Mouse (Mus musculus) left cerebral cortex, postnatal 25 days (tissue): Measurements from ENCODE around the gene P3h3. TPM values are rescaled to one million over a fixed set of nuclear protein-coding genes. Genes with fewer than 3 reads are reported as not detected.
"Not testable (repeated sequence)": the region's sequence is repeated elsewhere in the genome, so short reads cannot be mapped to it uniquely, and the experiment has no call there.

ENCODE experiments used
- DNase-seq, 2 experiments: peaks; one replicate each; pipeline ENCODE4 v3.0.0; 2022; ENCODE audit warnings: low spot score in 2 of 2, mixed read lengths in 1 of 2
- intact Hi-C: fragments of 180-260 bp; cut with DNase I; formaldehyde crosslinking; loops from one replicate; pipeline ENCODE4 v1.15.1; 2025
- total RNA-seq, 2 experiments: library from RNA; stranded (reverse); gene quantifications; 2 replicates each; pipeline ENCODE4 v1.2.3; 2021

The P3h3 gene
- total RNA-seq, 2 experiments from 2014 or later = 21.9 to 25.7 TPM

DNA sequence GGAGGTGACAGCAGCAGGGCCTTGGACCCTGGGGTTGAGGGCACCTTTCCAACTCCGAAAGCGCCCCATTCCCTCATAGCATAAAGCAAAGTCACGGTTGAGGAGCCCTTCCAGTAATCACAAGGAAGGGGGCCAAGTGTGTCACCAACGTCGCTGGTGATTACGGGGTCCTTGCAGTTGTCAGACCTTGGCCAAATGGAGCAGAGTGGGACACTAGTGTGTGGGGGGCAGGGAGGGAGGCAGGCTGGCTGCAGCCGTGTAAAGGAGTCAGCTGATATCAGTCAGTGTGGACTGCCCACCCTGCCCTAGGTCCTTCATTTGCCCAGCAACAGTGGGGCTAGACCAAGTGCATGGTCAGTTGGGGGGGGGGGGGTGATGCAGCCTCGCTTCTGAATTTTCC lies 43.1 kb downstream of the P3h3 start:
- DNase-seq = no peak
- intact Hi-C loops = no loop called here

GRCm38 (mm10) chr6:124813933-124814332 lies 43.6 kb downstream of the P3h3 start, which contains the start of gene Tpi1:
TSS of gene Tpi1 (minus strand) at chr6:124814296.
- DNase-seq = peak; percentile 88 to 94
- intact Hi-C loops = no loop called here

GRCm38 (mm10) chr6:124813496-124813895 lies 44.1 kb downstream of the P3h3 start:
- DNase-seq = peak; percentile 73 to 83
- intact Hi-C loops = no loop called here

GRCm38 (mm10) chr6:124812848-124813247 lies 44.7 kb downstream of the P3h3 start:
- DNase-seq = no peak
- intact Hi-C loops = no loop called here

GRCm38 (mm10) chr6:124811701-124812560 lies 45.6 kb downstream of the P3h3 start:
- intact Hi-C loops = no loop called here
- no peak for DNase-seq

DNA sequence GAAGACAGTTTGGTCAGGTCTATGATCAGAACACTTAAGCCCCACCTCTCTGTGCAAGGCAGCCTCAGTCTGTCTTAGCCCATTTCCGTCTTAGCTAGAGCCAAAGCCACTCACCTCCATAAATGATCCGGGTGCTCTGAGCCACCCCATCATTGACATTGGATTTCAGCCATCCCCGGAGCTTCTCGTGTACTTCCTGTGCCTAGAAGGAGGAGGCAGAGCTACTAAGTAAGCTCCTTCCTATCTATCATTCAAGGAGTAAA lies 46.2 kb downstream of the P3h3 start:
- no peak for DNase-seq
- intact Hi-C loops = no loop called here

DNA sequence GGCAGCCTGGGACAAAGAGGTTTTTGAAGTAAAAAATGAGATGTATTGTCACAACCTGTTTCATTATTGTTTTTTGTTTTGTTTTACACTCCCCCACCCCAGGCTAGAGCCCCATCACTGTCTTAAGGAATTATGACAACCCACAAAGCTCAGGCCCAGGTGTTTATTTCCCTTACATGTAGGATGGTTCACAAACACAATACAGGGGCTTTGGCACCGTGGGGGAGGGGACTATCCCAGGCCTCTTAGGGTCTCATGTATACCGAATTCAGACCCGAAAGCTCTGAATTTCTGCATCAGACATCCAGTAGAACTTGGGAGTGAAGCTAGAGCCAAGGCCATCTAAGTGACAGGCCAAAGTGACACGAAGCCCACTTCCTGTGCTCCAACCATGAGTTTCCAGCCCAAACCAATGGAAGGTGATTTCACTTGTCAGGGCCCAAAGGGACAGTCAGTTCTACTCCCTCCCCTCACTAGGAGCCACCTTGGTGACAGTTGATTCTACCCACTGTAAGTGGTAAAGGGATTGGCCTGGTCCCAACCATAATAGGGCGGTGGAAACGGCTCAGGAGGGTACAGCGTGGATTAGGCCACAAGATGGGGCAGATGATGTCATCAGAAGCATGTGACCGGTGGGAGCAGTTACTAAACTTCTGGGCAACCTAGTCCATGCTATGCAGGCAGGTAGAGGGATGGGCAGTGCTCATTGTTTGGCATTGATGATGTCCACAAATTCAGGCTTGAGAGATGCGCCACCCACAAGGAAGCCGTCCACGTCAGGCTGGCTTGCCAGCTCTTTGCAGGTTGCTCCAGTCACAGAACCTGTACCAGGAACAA lies 46.8 kb downstream of the P3h3 start:
- intact Hi-C loops, DNase-seq: not testable (repeated sequence)

- intact Hi-C loops = loop anchor here (1.0 kb wide), 1 partner anchor 41 kb away; the partner anchor contains the start of gene Eno2
- DNase-seq = no peak
Measured at GRCm38 (mm10) chr6:124809775-124810538, 47.6 kb downstream of the P3h3 start.

GRCm38 (mm10) chr6:124809052-124809774 lies 48.3 kb downstream of the P3h3 start:
- intact Hi-C loops = loop anchor here (1.0 kb wide), 1 partner anchor 40 kb away; the partner anchor contains the start of gene Eno2
- DNase-seq = peak; percentile 65 to 67

- DNase-seq = peak; percentile 37 to 50
- intact Hi-C loops = loop anchor here (1.0 kb wide), 1 partner anchor 39 kb away; the partner anchor contains the start of gene Eno2
Measured at GRCm38 (mm10) chr6:124808358-124809012, 49.1 kb downstream of the P3h3 start, which contains the start of gene Spsb2. TSS of gene Spsb2 (plus strand) at chr6:124808661.

- intact Hi-C loops = no loop called here
- no peak for DNase-seq
Measured at GRCm38 (mm10) chr6:124807986-124808357, 49.6 kb downstream of the P3h3 start.

GRCm38 (mm10) chr6:124807366-124807765 lies 50.2 kb downstream of the P3h3 start:
- peak in 1 of 2 experiments; percentile 79 for DNase-seq
- intact Hi-C loops = no loop called here

GRCm38 (mm10) chr6:124806446-124807140 lies 51.0 kb downstream of the P3h3 start:
- no peak for DNase-seq
- intact Hi-C loops = no loop called here

DNA sequence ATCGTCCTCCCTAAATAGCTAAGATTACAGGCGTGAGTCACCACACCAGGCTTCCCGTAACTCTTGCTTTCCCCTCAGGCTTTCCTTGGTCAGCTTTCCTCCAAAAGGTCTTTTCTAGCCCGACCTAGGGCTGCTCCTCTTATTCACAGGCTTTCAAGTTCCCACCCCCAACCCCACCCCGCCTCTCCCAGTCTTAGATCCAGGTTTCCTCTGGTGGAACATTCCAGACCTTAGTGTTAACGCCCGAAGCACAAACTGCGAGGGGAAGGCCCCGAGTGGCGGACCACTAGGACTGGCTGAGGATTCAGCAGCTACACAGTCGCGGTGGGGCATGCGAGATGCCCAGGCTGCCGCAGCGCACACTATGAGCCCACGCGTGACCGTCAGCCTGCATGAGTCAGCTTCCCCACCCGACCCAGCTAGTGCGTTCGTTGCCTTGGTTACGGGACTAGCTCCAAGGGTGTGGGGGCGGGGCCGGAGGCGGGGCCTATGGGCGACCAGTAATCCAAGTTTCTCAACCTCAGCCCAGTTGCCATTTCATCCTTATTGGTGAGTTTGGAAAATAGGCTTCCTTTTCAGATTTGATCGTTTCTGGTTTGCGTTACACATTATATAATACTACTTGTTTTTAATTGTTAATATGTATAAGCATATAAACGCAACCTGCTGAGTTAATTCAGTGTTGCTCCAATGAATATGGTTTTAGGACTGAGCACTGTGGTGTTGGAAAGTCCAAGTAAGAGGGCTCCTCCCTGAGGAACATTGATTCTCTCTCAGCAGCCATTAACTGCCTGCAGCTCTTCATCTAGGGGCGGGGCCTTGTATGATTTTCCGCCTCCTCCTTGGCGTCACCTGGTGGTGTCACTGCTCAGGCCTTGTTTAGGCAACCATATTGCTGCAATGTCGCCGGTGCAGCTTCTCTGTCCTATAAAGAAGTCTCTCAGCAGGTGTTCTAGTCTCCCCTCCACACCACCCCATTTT lies 51.9 kb downstream of the P3h3 start:
- intact Hi-C loops = loop anchor here (2.0 kb wide), 2 partner anchors 37 to 65 kb away; partner anchors contain the start of genes Eno2 and Grcc10
- DNase-seq = peak; percentile 94 to 98

DNA sequence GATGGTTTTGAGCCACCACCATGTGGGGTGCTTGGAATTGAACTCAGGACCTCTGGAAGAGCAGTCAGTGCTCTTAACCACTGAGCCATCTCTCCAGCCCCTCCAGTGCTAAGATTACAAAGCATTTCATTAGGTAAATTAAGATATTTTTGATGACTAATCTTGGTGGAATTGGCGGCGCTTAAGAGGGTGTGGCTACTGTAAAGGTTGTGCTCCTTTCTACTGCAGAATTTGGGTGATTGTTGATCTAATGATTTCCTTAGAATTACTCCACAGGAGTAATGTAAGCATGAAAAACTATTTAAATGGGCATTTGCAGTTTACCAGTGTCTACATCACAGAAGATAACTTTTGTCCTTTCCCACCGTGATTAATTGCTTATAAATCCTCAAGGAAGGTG lies 53.2 kb downstream of the P3h3 start:
- intact Hi-C loops = loop anchor here (2.0 kb wide), 2 partner anchors 36 to 64 kb away; partner anchors contain the start of genes Eno2 and Grcc10
- DNase-seq = no peak

DNA sequence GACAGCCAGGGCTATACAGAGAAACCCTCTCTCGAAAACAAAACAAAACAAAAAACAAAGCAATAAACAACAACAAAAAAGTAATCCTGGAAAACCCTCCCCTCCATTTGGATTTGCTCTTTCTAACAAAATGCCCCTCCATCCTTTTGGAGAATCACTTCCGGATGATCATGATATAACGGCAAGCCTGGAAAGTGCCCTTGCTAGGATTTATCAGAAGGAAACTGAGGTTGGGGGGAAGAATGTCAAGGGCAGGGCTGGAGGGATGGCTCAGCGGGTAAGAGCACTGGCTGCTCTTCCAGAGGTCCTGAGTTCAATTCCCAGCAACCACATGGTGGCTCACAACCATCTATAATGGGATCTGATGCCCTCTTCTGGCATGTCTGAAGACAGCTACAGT lies 53.9 kb downstream of the P3h3 start:
- not testable (repeated sequence) for DNase-seq
- intact Hi-C loops = loop anchor here (2.0 kb wide), 2 partner anchors 35 to 63 kb away; partner anchors contain the start of genes Eno2 and Grcc10

GRCm38 (mm10) chr6:124803061-124803460 lies 54.5 kb downstream of the P3h3 start:
- DNase-seq = no peak
- intact Hi-C loops = no loop called here
